Mouse (Mus musculus) liver, embryonic 14.5 days (tissue): ENCODE measurements at regions not wholly inside any gene's neighbourhood (a gene's known extent, or its start where the extent isn't known, plus 50 kb on each side); places are given as distances from the start of the nearest gene placed in this dataset.

Experiments
- ATAC-seq: fragments of 200-750 bp; cut with Nextera tagmentation; 2 replicates; pipeline ENCODE4 v1.8.0; 2017; ENCODE audit warnings: moderate number of reproducible peaks, mild to moderate bottlenecking, moderate library complexity; ENCODE audit not compliant: insufficient read depth
- DNase-seq, 3 experiments: peaks; one replicate each; pipeline ENCODE4 v3.0.0-alpha.2; 2012 to 2013; ENCODE audit warnings: low read depth in 3 of 3, low spot score in 3 of 3
- H3K27ac ChIP-seq: fragments of 300-500 bp; sonication (generic); 2 replicates; pipeline ENCODE4 v1.5.1; 2014; ENCODE audit warnings: moderate library complexity, mild to moderate bottlenecking, control low read depth, inconsistent platforms
- H3K27me3 ChIP-seq: fragments of 300-500 bp; sonication (generic); 2 replicates; pipeline ENCODE4 v1.6.1; 2014; ENCODE audit warnings: mild to moderate bottlenecking, low read length, moderate library complexity; ENCODE audit not compliant: control insufficient read depth, insufficient read depth
- H3K36me3 ChIP-seq: fragments of 300-500 bp; sonication (generic); replicated peaks from 2 replicates; pipeline ENCODE4 v1.6.1; 2014; ENCODE audit warnings: low read depth; ENCODE audit not compliant: control insufficient read depth, insufficient read depth
- H3K4me1 ChIP-seq, 2 experiments: fragments of 200-500 bp in 1 of 2; fragments of 300-500 bp in 1 of 2; sonication (generic) in 1 of 2; replicated peaks; 2 replicates each; pipeline ENCODE4 v1.6.1; 2012 to 2014; ENCODE audit warnings: antibody characterized with exemption in 1 of 2, inconsistent platforms in 1 of 2, low read length in 1 of 2; ENCODE audit not compliant: control insufficient read depth in 2 of 2, insufficient read depth in 2 of 2
- H3K4me2 ChIP-seq: fragments of 300-500 bp; sonication (generic); 2 replicates; pipeline ENCODE4 v1.6.1; 2014; ENCODE audit warnings: low read depth, mild to moderate bottlenecking, control low read depth, moderate library complexity
- H3K4me3 ChIP-seq, 2 experiments: fragments of 200-500 bp in 1 of 2; fragments of 300-500 bp in 1 of 2; sonication (generic) in 1 of 2; 2 replicates each; pipeline ENCODE4 v1.5.1; 2012 to 2014; ENCODE audit warnings: low read depth in 2 of 2, low read length in 2 of 2, mild to moderate bottlenecking in 2 of 2, control low read depth in 1 of 2, inconsistent platforms in 1 of 2, moderate library complexity in 1 of 2; ENCODE audit not compliant: insufficient read depth in 1 of 2
- H3K9ac ChIP-seq: fragments of 300-500 bp; sonication (generic); replicated peaks from 2 replicates; pipeline ENCODE4 v1.6.1; 2014; ENCODE audit warnings: mild to moderate bottlenecking, control low read depth, moderate library complexity
- H3K9me3 ChIP-seq: fragments of 300-500 bp; sonication (generic); 2 replicates; pipeline ENCODE4 v1.6.1; 2016; ENCODE audit warnings: low read length, mixed read lengths; ENCODE audit not compliant: control insufficient read depth
- CTCF ChIP-seq: IDR thresholded peaks from 2 replicates; pipeline ENCODE4 v1.5.1; 2016; ENCODE audit warnings: antibody characterized with exemption, low read depth, control low read depth
- EP300 ChIP-seq: IDR thresholded peaks from 2 replicates; pipeline ENCODE4 v1.6.1; 2016; ENCODE audit warnings: antibody characterized with exemption, low read depth
- WGBS: fragments of 180-500 bp; shearing (Covaris S2); extraction: QIAGEN DNeasy Blood & Tissue Kit; methylation state at CpG from one replicate; pipeline ENCODE4 v1.1.7; 2014; ENCODE audit not compliant: insufficient replicate concordance; 5-methylcytosine and 5-hydroxymethylcytosine counted together

DNA sequence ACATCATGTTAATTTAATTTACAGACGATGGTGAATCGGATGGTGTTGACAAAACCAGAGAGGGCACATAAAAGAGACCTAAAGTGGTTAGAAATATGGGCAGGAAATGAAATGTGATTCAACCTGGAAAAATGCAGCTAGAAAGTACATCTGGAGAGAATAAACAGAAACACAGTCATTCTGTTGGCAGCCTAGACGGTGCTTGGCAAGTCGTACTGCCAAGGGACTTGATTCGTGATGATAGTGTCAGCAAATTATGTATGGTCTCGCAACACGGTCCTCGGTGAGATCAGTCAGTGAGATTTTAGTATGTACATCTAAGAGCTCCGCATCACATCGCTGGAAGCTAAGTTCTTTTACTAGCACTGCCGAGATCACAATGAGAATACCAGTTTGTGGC lies 338.3 kb upstream of the Pmfbp1 start:
- H3K9me3 ChIP-seq = no peaks in the 10 kb centered on the region
- no peak overlapping the region for H3K4me2 ChIP-seq
- H3K9ac ChIP-seq = no peak overlapping the region
- no peak overlapping the region for H3K27ac ChIP-seq
- DNase-seq = no peak
- no peak for TF ChIP-seq CTCF
- no peak for TF ChIP-seq EP300
- WGBS = 73% methylated on average over 11 of the region's 11 CpGs
- no peaks in the 10 kb centered on the region for H3K27me3 ChIP-seq
- no peak overlapping the region for H3K4me3 ChIP-seq
- no peaks in the 10 kb centered on the region for H3K36me3 ChIP-seq
- H3K4me1 ChIP-seq = no peaks in the 10 kb centered on the region
- no peak for ATAC-seq

DNA sequence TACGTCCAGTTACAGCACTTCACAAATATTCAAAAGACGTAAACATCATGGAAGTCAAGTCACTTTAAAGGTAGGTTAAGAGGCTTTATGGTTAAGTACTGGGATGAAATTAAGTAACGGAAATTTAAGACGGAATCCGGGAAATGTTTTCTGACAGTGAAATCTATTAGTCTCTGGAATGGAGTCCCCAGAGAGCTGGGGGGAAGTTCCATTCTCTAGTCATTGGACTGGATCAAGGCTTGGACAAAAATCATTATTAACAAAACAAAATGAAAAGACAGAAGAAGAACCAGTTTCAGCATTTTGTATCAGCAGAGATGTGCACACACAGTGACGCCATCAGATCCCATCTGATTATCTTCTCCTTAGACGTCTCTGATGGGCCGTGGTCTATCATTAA lies 337.8 kb upstream of the Pmfbp1 start:
- no peaks in the 10 kb centered on the region for H3K4me1 ChIP-seq
- no peaks in the 10 kb centered on the region for H3K36me3 ChIP-seq
- H3K9me3 ChIP-seq = no peaks in the 10 kb centered on the region
- whole genome bisulfite sequencing = 82% methylated on average over 8 of the region's 8 CpGs
- no peak overlapping the region for H3K4me2 ChIP-seq
- TF ChIP-seq CTCF (no peak), EP300 (no peak)
- no peak overlapping the region for H3K27ac ChIP-seq
- no peaks in the 10 kb centered on the region for H3K27me3 ChIP-seq
- no peak overlapping the region for H3K4me3 ChIP-seq
- DNase-seq (no peak), ATAC-seq (no peak)
- H3K9ac ChIP-seq = no peak overlapping the region

DNA sequence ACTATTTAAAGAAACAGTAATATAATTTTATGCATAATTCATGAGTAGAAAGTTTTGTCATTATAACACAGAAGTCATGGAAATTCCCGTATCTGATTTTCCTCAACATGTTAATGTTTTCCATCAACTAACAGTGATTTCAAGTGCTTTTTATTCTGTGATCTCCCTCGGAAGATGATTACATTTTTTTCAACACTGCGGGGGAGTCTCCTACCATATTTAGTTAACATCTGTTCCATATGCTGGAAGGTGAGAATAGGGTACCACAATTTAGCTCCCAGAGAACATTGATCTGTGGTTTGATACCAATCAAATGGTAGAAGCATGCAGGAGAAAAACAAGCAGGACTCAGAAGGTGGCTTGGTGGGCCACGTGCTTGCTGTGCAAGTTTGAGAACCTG lies 321.1 kb upstream of the Pmfbp1 start:
- DNase-seq (no peak), ATAC-seq (no peak)
- Histone ChIP-seq H3K4me1 (no peaks in the 10 kb centered on the region), H3K9ac (no peak overlapping the region), H3K27ac (no peak overlapping the region), H3K36me3 (no peaks in the 10 kb centered on the region), H3K9me3 (no peaks in the 10 kb centered on the region), H3K4me3 (no peak overlapping the region), H3K4me2 (no peak overlapping the region), H3K27me3 (no peaks in the 10 kb centered on the region)
- WGBS = 58% methylated on average over 4 of the region's 4 CpGs
- TF ChIP-seq CTCF = no peak

- H3K9ac ChIP-seq = no peak overlapping the region
- H3K36me3 ChIP-seq = no peaks in the 10 kb centered on the region
- H3K27ac ChIP-seq = no peak overlapping the region
- ATAC-seq (no peak), DNase-seq (peak in 1 of 3 experiments; percentile 0)
- H3K4me3 ChIP-seq = no peak overlapping the region
- TF ChIP-seq EP300 (no peak), CTCF (peak; percentile 67)
- no peak overlapping the region for H3K4me2 ChIP-seq
- no peaks in the 10 kb centered on the region for H3K9me3 ChIP-seq
- WGBS = 29% methylated on average over 10 of the region's 10 CpGs
- H3K4me1 ChIP-seq = no peaks in the 10 kb centered on the region
- H3K27me3 ChIP-seq = no peaks in the 10 kb centered on the region
Measured at GRCm38 (mm10) chr8:109185558-109186198, 308.1 kb upstream of the Pmfbp1 start.

- Histone ChIP-seq H3K27ac (no peak overlapping the region), H3K9ac (no peak overlapping the region), H3K36me3 (no peaks in the 10 kb centered on the region), H3K9me3 (no peaks in the 10 kb centered on the region), H3K4me3 (no peak overlapping the region), H3K27me3 (no peaks in the 10 kb centered on the region), H3K4me2 (no peak overlapping the region), H3K4me1 (no peaks in the 10 kb centered on the region)
- 63% methylated on average over 7 of the region's 7 CpGs for WGBS
- no peak for DNase-seq
- TF ChIP-seq CTCF = no peak
- TF ChIP-seq EP300 = no peak
- ATAC-seq = no peak
Measured at GRCm38 (mm10) chr8:109187617-109188016, 306.2 kb upstream of the Pmfbp1 start.
